Mouse (Mus musculus) layer of hippocampus, adult 9-10 months (tissue): ENCODE data around the gene Exosc3.
"Not testable (repeated sequence)": the region's sequence is repeated elsewhere in the genome, so short reads cannot be mapped to it uniquely, and the experiment has no call there.

Experiments
- DNase-seq: peaks from one replicate; pipeline ENCODE4 v3.0.0; 2022; ENCODE audit warnings: low spot score

The Exosc3 gene

DNA sequence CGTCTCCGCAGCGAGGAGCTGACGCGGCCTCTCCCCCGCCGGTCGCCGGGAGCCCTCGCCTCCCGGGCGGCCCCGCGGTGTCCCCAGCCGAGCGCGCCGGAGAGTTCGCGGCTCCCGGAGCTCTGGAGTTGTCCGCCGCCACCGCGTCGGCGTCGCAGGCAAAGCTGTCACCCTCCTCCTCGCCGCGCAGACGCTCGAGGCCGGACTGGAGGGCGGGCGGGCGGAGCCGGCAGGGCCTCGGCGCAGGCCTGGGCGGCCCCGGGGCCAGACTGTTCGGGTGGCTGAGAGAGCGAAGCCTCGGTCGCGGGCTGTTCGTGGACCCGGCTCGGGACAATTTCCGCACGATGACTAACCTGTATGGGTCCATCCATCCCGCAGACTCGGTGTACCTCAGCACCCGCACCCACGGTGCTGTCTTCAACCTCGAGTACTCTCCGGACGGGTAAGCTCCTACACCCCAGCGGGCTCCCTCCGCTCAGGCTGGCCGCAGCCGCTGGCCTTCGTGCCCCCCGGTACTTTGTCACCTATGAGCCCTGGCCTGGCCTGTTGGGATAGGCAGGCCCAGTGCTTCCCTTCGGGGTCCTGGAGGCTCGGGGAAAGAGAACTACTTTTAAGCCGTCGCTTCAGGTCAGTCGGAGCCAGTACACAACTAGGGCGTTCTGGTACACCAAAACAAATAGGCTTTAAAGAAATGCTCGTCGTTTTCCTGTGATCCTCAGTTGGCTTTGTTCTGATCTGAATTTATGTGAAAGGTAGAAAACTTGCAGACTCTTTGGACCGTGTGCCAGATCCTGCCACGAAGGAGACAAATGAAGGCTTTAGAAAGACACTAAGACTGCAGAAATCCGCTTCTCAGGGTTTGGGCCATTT, at the start of gene Exosc3:
TSS of gene Exosc3 (minus strand) at position 447 of the 870 bp plus-strand sequence.
- DNase-seq, result no peak

DNA sequence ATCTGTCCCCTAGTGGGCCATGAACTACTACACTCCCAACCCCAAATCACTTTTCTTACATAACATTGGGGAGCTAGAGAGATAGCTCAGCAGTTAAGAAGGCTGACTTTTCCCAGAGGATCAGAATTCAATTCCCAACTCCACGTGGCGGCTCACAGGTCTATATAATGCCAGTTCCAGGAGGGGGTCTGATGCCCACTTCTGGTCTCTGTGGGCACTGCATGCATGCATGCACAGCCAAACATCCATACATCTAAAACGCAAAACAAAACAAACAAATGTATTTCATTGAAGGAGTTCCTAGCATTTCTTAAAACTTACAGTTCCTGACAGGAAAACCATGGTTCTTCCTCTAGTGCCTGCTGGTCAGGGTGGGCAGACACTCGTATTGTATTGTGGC, 49.6 kb upstream of the Exosc3 start:
- DNase-seq, result no peak

DNA sequence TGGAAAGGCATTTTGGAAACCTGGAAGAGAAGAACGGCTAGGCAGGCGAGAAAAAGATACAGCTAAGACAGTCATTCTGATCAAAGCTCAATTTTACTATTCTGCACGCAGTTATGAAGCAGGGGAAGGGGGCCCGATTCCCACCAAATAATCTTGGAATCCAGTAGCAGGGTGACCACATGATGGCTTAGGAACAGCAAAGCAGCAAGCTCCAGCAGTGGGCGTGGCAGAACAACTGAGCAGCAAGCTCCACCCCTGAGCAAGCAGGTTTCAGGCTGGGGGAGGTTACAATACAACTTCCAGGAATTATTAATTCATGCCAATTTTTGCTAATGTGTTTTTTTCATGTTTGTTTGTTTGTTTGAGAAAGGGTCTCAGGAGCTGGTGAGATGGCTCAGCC, 44.8 kb upstream of the Exosc3 start:
- DNase-seq, result not testable (repeated sequence)

DNA sequence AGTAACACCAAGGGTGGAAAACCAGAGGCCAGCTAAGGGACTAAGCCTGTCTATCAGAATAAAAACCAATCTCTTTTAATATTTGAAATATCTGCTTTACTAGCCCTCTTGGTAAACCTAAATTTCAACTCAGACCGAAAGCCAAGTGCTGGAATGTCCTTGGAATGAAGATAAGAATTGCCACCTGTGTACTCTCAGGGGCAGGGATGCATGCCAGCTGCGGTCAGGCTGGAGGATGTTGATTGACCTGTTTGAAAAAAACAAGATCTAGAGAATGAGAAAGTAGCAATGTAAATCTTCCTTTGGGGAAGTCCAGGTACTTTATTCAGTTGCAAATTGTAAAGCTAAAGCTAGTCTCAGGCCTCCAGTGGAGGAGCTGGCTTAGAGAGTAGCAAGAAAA, 39.6 kb upstream of the Exosc3 start:
- DNase-seq, result not testable (repeated sequence)

DNA sequence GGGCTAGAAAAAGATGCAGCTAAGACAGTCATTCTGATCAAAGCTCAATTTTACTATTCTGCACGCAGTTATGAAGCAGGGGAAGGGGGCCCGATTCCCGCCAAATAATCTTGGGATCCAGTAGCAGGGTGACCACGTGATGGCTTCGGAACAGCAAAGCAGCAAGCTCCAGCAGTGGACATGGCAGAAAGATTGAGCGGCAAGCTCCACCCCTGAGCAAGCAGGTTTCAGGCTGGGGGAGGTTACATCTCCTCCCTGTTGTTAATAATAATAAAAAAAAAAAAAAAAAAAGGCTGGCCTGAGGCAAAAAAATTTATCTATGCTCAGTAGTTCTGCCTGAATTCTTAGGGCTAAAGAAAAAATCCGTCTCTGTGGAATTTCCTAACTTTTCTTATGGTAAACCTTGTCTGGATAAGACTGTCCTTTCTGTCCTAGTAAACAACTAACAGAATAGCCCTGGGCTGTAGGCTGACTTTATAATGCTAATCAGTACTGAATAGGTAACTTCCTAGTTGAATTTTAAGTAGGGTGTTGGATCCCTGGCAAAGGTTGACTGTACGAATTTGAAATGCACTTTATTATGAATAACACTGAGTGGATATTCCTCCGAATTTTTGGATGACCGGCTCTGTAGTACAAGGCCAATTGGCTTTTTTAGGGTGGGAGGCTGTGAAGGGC, 38.5 kb upstream of the Exosc3 start:
- not testable (repeated sequence) for DNase-seq

DNA sequence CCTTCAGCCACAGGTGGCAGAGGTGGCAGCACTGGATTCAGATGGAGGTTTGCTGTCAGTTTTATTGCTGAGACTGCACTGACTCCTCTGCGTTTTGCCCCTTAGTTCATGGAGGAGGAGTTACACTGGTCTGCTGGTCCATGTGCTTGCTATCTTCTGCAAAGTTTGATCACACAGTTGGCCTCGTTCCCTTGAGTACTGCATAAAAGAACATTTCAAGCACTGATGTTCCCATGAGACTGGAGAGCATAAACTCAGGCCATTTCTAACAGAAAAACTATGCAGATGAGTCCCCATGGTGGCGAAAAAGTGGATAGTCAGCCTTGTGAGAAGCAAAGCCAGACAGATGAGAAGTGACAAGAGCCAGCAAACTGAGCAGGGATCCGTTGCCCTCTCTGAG, 34.0 kb upstream of the Exosc3 start:
- DNase-seq, result no peak

DNA sequence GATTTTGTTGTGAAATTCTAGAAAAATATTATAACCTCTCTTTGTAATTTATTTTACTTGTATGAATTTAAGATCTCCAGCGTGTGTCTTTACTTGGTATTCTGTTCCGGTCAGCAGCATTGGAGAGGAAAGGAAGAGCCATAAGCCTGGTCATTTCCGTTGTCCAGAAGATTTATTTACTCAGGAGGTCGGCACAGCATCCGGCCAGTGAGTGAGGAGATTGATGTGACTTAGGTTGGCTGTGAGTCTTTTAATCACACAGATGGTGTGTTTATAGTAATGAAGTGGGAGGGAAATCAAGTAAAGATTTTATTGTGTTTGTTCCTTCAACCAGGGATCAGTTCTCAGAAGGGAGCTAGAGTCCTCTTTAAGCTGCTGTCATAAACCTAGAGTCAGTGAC, 32.3 kb upstream of the Exosc3 start:
- no peak for DNase-seq

DNA sequence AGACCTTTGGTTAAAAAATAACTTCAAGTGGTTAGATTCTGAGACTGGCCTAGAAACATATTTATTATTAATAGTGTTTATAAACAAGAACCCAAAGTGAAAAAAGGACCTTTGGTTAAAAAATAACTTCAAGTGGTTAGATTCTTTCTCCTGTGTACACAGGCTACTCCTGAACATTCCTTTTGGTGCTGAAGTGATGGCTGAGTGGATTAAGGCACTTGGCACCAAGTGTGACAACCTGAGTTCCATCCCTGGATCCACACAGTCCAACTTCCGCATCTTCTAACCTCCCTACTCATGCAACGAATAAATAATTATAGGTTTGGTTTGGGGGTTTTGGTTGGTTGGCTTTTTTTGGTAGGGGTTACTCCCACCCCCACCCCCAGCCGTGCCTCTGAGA, 28.7 kb upstream of the Exosc3 start:
- no peak for DNase-seq

DNA sequence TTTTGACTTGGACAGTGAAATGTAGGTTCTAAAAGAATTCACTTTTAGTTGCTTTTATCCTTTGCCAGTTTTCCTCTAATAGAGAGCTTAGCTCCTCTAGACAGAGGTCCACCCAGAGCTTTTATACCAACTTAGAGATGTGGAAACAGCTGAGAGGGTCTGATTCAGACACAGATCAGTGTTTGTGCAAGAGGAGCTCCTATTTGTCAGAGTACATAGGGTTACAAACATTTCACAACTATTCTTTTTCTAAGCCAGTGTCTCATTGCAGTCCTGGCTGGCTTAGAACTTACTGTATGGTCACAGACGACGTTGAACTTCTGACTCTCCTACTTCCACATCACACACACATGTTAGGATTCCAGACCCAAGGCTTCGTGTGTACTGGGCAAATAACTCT, 14.1 kb upstream of the Exosc3 start:
- no peak for DNase-seq

DNA sequence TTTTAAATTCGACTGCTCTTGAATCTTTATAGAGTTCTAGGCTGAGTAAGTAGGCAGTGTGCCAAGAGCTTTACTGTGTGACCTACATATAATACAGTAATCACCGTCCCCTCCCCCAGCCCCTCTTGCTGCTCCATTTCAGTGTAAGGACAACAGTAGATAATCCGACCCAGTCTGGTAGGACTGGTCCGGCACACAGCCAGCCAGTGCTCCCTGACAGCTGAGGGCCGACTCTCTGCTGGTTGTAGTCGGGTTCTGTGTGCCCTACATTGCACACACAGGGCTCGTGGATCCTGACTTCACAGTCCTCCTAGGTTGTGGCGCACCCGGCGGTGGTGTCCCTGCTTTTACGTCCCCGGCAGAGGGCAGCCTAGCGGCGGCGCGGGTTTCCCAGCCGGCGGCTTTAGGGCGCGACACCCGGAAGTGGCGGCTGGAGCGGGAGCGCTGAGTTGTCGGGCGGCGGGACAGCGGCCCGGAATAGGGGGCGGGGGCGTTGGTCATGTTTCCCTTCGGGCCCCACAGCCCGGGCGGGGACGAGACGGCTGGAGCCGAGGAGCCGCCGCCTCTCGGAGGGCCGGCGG, 773 bp downstream of the Exosc3 start, which contains the start of gene Dcaf10:
TSS of gene Dcaf10 (plus strand) at position 433 of the 581 bp plus-strand sequence.
- DNase-seq, result peak; percentile 72

DNA sequence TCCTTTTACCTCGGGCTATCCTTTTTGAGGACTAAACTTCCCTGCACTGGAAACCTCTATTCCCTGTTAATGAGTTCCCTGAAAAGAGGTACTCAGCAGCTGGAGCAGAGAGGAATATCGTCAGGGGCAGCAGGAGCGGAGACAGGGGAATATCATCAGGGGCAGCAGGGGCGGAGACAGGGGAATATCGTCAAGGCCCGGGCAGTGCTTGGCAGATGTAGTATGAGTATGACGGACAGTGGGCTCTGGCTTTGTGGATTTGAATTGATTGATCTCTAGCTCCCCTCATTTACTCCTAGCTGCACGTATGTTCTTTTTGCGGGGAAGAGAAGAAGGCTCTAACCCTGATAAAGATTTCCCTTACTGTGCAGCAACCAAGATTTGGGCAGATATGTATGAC, 1.3 kb downstream of the Exosc3 start:
- no peak for DNase-seq

DNA sequence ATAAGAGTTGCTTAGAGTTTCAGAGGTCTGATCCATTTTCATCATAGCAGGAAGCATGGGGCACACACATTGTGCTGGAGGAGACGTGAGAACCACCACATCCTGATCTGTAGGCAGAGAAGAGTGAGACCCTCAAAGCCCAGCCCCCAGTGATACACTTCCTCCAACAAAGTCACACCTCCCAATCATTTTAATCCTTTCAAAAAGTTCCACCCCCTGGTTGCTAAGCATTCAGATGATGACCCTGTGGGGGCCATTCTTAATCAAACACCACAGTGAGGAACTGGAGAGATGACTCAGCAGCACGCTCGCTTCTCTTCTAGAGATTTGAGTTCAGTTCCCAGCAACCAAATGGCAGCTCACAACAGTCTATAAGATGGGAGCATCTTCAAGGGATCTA, 10.1 kb downstream of the Exosc3 start:
- DNase-seq, result no peak

DNA sequence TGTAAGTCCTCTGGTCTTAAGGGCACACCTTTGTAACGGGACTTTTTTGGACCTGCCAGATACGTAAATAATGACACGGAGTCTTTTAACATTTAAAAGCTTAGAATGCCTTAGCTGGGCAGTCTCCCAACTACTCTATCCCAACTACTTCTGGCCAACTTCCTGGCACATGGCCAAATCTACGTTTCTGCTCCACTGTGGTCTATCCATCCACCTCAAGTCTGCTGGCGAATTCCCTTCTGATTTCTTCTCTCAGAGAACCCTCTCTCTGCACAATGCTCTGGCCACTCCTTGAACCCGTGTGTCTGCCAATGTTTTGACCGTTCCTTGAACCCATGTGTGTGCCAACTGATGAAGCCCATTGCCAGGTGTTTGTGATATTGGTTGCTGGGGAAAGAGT, 11.4 kb downstream of the Exosc3 start:
- DNase-seq, result no peak

DNA sequence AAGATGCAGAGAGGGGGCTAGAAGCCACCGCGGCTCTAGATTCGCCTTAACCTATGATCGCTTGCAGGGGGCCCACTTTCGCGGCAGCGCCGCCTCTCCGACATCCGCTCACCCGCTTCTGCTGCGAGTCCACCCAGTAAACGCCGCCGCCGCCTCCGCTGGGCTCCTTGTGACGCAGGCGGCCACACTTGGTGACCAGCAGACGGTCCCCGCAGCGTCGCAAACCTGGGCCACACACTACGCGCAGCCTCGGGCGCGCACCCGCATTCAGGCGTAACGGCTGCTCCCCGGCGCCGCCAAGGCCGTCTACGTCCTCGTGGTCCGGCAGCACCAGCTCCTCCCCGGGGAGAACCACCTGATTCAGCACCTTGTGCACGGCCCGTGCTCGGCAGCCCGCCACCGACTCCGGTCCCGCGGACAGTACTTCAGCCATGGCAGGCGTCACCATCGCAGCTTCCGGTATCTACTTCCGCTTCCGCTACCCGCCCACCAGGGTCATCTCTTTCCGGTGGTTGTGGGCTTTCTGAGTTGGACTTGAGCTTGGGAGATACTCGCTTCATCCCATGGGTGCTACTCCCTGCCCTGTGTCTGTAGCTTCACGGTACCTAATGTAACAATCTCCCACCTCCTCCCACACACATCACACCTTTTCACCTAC, 22.2 kb downstream of the Exosc3 start:
- peak; percentile 69 for DNase-seq

DNA sequence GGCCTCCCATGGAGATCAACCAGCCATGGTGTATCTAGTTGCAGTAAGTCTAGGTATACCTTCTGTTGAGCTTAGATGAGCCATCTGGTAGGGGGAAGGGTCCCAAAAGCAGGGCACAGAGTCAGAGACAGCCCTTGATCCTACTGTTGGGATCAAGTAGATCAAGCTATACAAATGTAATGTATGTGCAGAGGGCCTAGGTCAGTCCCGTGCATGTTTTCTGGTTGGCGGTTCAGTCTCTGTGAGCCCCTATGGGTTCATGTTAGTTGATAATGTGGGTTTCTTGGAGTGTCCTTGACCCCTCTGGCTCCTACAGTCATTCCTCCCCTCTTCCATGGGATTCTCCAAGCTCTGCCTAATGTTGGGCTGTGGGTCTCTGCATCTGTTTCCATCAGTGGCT, 31.5 kb downstream of the Exosc3 start:
- DNase-seq, result no peak

DNA sequence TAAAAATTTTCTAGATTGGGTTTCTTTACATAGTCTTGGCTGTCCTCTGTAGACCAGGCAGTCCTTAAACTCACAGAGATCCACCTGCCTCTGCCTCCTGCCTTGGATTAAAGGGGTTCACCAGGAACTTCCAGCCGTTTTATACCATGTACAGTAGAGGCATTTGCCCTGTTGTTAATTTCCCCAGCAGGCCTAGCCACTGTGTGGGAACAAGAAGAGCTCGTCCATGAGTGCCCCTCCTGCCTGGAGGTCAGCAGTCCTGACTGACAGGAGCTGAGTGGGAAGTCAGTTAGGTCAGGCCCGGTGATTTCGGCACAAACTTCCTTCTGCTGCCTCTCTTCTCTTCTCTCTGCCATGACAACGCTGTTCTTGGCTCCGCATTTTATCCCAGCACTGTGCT, 33.9 kb downstream of the Exosc3 start:
- DNase-seq, result no peak

DNA sequence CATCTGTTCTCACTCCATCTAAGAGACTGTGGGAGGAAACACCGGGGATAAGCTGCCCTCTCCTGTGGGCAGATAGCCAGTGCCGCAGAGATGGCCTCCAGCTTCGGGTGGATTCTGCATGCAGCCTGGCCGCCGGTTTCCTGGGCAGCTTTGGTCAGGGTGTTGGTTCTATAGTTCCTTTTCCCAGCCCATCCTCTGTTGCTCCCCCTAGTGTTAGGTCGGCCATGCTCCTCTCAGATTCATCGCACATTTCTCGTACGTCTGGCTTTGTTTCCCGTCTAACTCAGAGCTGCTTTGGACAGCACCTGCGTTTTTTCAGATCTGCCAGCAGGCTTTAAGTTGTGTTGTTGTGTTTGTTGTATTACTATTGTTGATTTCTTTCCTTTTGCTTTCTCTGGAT, 34.5 kb downstream of the Exosc3 start:
- no peak for DNase-seq

DNA sequence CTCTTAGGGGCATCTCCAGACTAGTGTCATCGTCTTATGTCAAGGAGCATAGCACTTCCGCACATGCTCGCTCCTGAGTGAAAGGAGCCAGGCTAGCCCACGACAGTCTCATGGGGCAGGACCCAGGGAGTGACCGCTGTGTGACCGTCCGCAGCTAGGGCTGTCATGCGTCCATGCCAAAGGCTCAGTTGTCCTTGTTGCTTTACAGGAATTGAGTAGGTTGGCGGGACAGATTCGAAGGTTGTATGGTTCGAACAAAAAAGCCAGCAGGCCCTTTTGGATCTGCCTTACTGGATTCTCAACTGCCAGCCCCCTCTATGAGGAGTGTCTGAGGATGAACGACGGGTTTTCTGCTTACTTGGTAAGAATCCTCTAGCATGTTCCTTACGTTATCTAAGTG, 37.0 kb downstream of the Exosc3 start:
- DNase-seq, result no peak

DNA sequence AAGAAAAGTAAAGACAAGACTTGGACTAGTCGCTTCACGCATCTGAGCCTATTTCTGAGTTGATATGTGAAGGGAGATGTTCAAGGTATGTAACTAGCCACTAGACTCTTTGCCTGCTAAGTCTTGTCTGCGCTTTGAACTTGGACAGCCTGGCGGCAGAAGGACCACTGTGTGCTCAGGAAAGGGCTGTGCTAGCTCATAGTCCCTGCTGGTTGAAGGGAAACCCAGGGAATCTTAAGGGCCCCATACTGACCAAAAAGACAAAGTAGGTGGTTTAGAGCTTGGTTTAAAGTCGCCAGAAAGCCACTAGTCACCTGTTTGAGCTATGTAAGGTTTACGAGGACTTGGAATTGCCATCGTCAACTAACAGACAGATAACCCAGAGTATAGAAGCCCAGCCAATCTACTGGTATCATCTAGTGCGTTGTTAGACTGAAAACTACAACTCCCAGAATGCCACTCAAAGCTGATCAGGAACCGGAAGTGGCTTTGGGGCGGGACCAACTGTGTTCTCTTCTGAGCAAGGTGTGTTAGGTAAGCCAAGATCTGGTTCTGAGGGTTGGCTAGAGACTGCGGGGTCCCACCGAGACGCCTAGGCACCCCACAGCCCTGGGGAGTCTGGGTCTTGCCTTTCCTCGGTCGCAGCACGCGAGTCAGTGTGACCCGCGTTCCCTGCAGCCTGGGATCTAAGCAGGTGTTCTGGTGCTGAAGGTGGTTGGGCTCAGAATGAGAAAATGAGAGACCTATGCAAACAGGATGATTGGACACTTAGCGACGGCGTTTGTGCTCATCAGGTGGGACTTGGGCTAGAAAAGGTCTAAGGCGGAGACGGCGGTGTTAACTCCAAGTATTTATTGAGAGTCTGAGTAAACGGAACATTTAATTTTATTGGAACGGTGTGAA, 45.6 kb downstream of the Exosc3 start, which contains the start of gene Trmt10b:
TSS of gene Trmt10b (plus strand) at position 466 of the 903 bp plus-strand sequence.
- DNase-seq, result peak; percentile 78

DNA sequence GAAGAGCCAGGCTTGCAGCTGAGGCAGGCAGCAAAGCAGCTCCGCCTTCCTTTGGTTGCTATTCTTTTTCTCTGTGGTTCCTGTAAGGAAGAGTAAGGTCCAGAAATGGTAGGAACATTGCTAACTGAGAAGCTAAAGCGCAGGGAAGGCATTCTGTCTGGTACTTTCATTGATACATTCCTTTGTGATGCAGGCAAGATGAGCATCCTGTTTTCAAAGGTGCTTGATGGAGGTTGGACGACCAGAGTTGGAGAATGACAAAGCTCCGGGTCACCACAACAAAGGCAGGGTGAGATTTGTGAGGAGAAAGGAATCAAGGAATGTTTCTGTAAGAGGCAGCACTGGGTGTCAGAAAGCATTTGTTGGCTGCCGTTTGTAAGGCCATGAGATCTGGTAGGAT, 54.6 kb downstream of the Exosc3 start:
- DNase-seq, result no peak

DNA sequence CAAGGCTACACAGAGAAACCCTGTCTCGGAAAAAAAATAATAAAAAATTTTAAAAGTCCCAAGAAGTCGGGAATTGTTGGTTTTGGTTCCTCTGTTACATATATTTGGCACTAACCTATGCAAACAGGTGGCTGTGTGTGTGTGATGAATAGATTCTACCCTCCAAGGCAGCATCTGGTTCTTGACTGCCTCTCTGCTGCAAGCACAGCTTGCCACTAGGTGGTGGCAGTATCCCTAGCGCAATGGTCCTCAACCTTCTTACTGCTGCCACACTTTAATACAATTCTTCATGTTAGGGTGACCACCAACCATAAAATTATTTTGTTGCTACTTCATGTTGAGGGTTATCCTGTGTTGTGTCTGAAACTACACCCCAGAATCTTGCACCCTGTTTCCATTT, 56.2 kb downstream of the Exosc3 start:
- no peak for DNase-seq
